Mouse (Mus musculus) retina, postnatal 1 day (tissue): ENCODE results near the gene Fam129b.
"Not testable (repeated sequence)": the region's sequence is repeated elsewhere in the genome, so short reads cannot be mapped to it uniquely, and the experiment has no call there.

Source experiments
- DNase-seq: peaks from one replicate; pipeline ENCODE4 v3.0.0-alpha.2; 2012

The Fam129b gene

GRCm38 (mm10) chr2:32875675-32876489 is at the start of gene Fam129b:
Fam129b (plus strand) TSS chr2:32876114.
- DNase-seq, result peak; percentile 94

- peak; percentile 63 for DNase-seq
Measured at GRCm38 (mm10) chr2:32828979-32829676, 46.8 kb upstream of the Fam129b start.

- DNase-seq, result no peak
Measured at GRCm38 (mm10) chr2:32834496-32834895, 41.4 kb upstream of the Fam129b start.

- DNase-seq, result no peak
Measured at GRCm38 (mm10) chr2:32835588-32835987, 40.3 kb upstream of the Fam129b start.

- DNase-seq, result no peak
Measured at GRCm38 (mm10) chr2:32838147-32838884, 37.6 kb upstream of the Fam129b start.

- no peak for DNase-seq
Measured at GRCm38 (mm10) chr2:32839261-32839660, 36.7 kb upstream of the Fam129b start.

- DNase-seq, result no peak
Measured at GRCm38 (mm10) chr2:32841099-32841498, 34.8 kb upstream of the Fam129b start.

GRCm38 (mm10) chr2:32842558-32842957 is 33.4 kb upstream of the Fam129b start:
- peak; percentile 44 for DNase-seq

GRCm38 (mm10) chr2:32845572-32846100 is 30.3 kb upstream of the Fam129b start:
- peak; percentile 12 for DNase-seq

GRCm38 (mm10) chr2:32846101-32846804 is 29.7 kb upstream of the Fam129b start:
- DNase-seq, result peak; percentile 86

- peak; percentile 95 for DNase-seq
Measured at GRCm38 (mm10) chr2:32846805-32847467, 29.0 kb upstream of the Fam129b start, which contains the start of gene Stxbp1. Stxbp1 (minus strand) TSS chr2:32847245.

- DNase-seq, result no peak
Measured at GRCm38 (mm10) chr2:32847468-32847821, 28.5 kb upstream of the Fam129b start.

- DNase-seq, result peak; percentile 71
Measured at GRCm38 (mm10) chr2:32852156-32852555, 23.8 kb upstream of the Fam129b start.

GRCm38 (mm10) chr2:32853716-32854115 is 22.2 kb upstream of the Fam129b start:
- DNase-seq, result not testable (repeated sequence)

GRCm38 (mm10) chr2:32854206-32854605 is 21.7 kb upstream of the Fam129b start:
- peak; percentile 89 for DNase-seq

GRCm38 (mm10) chr2:32855046-32855785 is 20.7 kb upstream of the Fam129b start:
- no peak for DNase-seq

GRCm38 (mm10) chr2:32855790-32856465 is 20.0 kb upstream of the Fam129b start:
- peak; percentile 73 for DNase-seq

- peak; percentile 93 for DNase-seq
Measured at GRCm38 (mm10) chr2:32857584-32857983, 18.3 kb upstream of the Fam129b start.

- peak; percentile 73 for DNase-seq
Measured at GRCm38 (mm10) chr2:32859010-32859621, 16.8 kb upstream of the Fam129b start.

- DNase-seq, result no peak
Measured at GRCm38 (mm10) chr2:32859622-32860012, 16.3 kb upstream of the Fam129b start.
